Mouse (Mus musculus) Patski (cell line): ENCODE measurements around the gene Esrrg. TPM values are rescaled to one million over a fixed set of nuclear protein-coding genes. Genes with fewer than 3 reads are reported as not detected.
A peak's percentile ranks its signal among the peaks of the same experiment; 100 is the strongest.

Experiments
- ATAC-seq: fragments of 100-300 bp; one replicate; pipeline ENCODE4 v1.8.0; 2021
- CTCF ChIA-PET: fragments of 350-600 bp; sonication (Branson Sonifier 250); formaldehyde crosslinking; loops from one replicate; lab custom pipeline; 2022; ENCODE audit warnings: inconsistent platforms; lab: Charles Lee
- POLR2A ChIA-PET: fragments of 350-600 bp; sonication (Branson Sonifier 250); formaldehyde crosslinking; loops from one replicate; lab custom pipeline; 2022; ENCODE audit warnings: antibody characterized with exemption, inconsistent platforms; lab: Charles Lee
- DNase-seq: peaks from one replicate; pipeline ENCODE4 v3.0.0-alpha.2; 2011; ENCODE audit warnings: low read depth, low spot score
- H3K27me3 ChIP-seq: fragments of 371-371 bp; one replicate; pipeline ENCODE4 v1.5.1; 2021
- CTCF ChIP-seq: fragments of 100-300 bp; IDR thresholded peaks from one replicate; pipeline ENCODE4 v1.5.1; 2021
- in situ Hi-C: fragments of 300-500 bp; cut with MboI; formaldehyde crosslinking; loops from 3 replicates; pipeline ENCODE4 v1.11.1; 2018; ENCODE audit warnings: low pct_unique_long_range_greater_than_20kb, mixed read lengths
- polyA plus RNA-seq: library from polyadenylated mRNA; unstranded; gene quantifications from one replicate; pipeline ENCODE4 v1.2.3, GENCODE M21; 2021

The Esrrg gene
- polyA plus RNA-seq, 1 experiment from 2014 or later: 9.0 TPM

GRCm38 (mm10) chr1:188047148-188047547 is 438.6 kb downstream of the Esrrg start:
- ChIA-PET CTCF (no interaction called here), POLR2A (interaction anchor here (0.5 kb wide), 1 partner anchor 374 kb away, joined by 4 read pairs; no protein-coding TSS in a partner anchor)
- in situ Hi-C loops: no loop called here
- no peak for DNase-seq
- no peak for TF ChIP-seq CTCF
- no peak for ATAC-seq
- H3K27me3 ChIP-seq: no peaks in the 10 kb centered on the region

- DNase-seq: no peak
- CTCF ChIA-PET: interaction anchor here (0.9 kb wide), 1 partner anchor 8 kb away, joined by 3 read pairs; no protein-coding TSS in a partner anchor
- no peak for TF ChIP-seq CTCF
Observed at GRCm38 (mm10) chr1:188055888-188056287, 447.3 kb downstream of the Esrrg start.

GRCm38 (mm10) chr1:188057892-188058291 is 449.3 kb downstream of the Esrrg start:
- CTCF ChIA-PET: no interaction called here

More at GRCm38 (mm10) chr1:188055888-188056287, 447.3 kb downstream of the Esrrg start:
- H3K27me3 ChIP-seq: no peaks in the 10 kb centered on the region
- in situ Hi-C loops: no loop called here
- ATAC-seq: peak; percentile 85
- POLR2A ChIA-PET: no interaction called here

GRCm38 (mm10) chr1:188059006-188059405 is 450.4 kb downstream of the Esrrg start:
- ATAC-seq (peak; percentile 49), DNase-seq (no peak)
- in situ Hi-C loops: no loop called here
- no peak for TF ChIP-seq CTCF
- no peaks in the 10 kb centered on the region for H3K27me3 ChIP-seq
- ChIA-PET CTCF (no interaction called here), POLR2A (no interaction called here)

More at GRCm38 (mm10) chr1:188057892-188058291, 449.3 kb downstream of the Esrrg start:
- ATAC-seq (no peak), DNase-seq (no peak)
- H3K27me3 ChIP-seq: no peaks in the 10 kb centered on the region
- TF ChIP-seq CTCF: no peak
- in situ Hi-C loops: no loop called here
- POLR2A ChIA-PET: no interaction called here

- POLR2A ChIA-PET: no interaction called here
Observed at GRCm38 (mm10) chr1:188060493-188060892, 451.9 kb downstream of the Esrrg start.

GRCm38 (mm10) chr1:188068833-188069232 is 460.2 kb downstream of the Esrrg start:
- DNase-seq (no peak), ATAC-seq (no peak)
- ChIA-PET CTCF (no interaction called here), POLR2A (no interaction called here)
- TF ChIP-seq CTCF: no peak
- no peaks in the 10 kb centered on the region for H3K27me3 ChIP-seq
- in situ Hi-C loops: no loop called here

More at GRCm38 (mm10) chr1:188060493-188060892, 451.9 kb downstream of the Esrrg start:
- CTCF ChIA-PET: interaction anchor here (1.4 kb wide), 1 partner anchor 11 kb away, joined by 4 read pairs; no protein-coding TSS in a partner anchor
- no peak for ATAC-seq
- no peaks in the 10 kb centered on the region for H3K27me3 ChIP-seq
- in situ Hi-C loops: no loop called here
- TF ChIP-seq CTCF: no peak
- DNase-seq: no peak

- H3K27me3 ChIP-seq: no peaks in the 10 kb centered on the region
- ChIA-PET CTCF (no interaction called here), POLR2A (no interaction called here)
- DNase-seq (no peak), ATAC-seq (no peak)
- TF ChIP-seq CTCF: peak; percentile 27
- in situ Hi-C loops: no loop called here
Observed at GRCm38 (mm10) chr1:188069849-188070248, 461.3 kb downstream of the Esrrg start.

- no peaks in the 10 kb centered on the region for H3K27me3 ChIP-seq
- no peak for DNase-seq
- in situ Hi-C loops: no loop called here
- no peak for ATAC-seq
- ChIA-PET CTCF (no interaction called here), POLR2A (no interaction called here)
- no peak for TF ChIP-seq CTCF
Observed at GRCm38 (mm10) chr1:188077561-188078195, 469.1 kb downstream of the Esrrg start.

GRCm38 (mm10) chr1:188080261-188080875 is 471.8 kb downstream of the Esrrg start:
- ChIA-PET CTCF (no interaction called here), POLR2A (no interaction called here)
- in situ Hi-C loops: no loop called here
- H3K27me3 ChIP-seq: no peaks in the 10 kb centered on the region
- ATAC-seq (no peak), DNase-seq (no peak)
- no peak for TF ChIP-seq CTCF

GRCm38 (mm10) chr1:188082665-188083640 is 474.4 kb downstream of the Esrrg start:
- DNase-seq: no peak
- ATAC-seq: no peak
- in situ Hi-C loops: no loop called here
- CTCF ChIA-PET: no interaction called here
- no peaks in the 10 kb centered on the region for H3K27me3 ChIP-seq
- POLR2A ChIA-PET: no interaction called here
- no peak for TF ChIP-seq CTCF
